Mouse (Mus musculus) gastrocnemius, adult 2 months (tissue): Measurements from ENCODE around the gene Pxk. TPM values are rescaled to one million over a fixed set of nuclear protein-coding genes. Genes with fewer than 3 reads are reported as not detected.

ENCODE experiments used
- DNase-seq: peaks from one replicate; pipeline ENCODE4 v3.0.0; 2022
- H3K27ac ChIP-seq: fragments of 200-600 bp; 2 replicates; pipeline ENCODE4 v1.8.1; 2022; ENCODE audit warnings: mild to moderate bottlenecking
- H3K4me3 ChIP-seq: fragments of 200-600 bp; 2 replicates; pipeline ENCODE4 v1.8.1; 2022; ENCODE audit warnings: mild to moderate bottlenecking, moderate library complexity
- CTCF ChIP-seq: fragments of 200-600 bp; IDR thresholded peaks from 2 replicates; pipeline ENCODE4 v1.8.1; 2022; ENCODE audit warnings: antibody characterized with exemption, mild to moderate bottlenecking, moderate library complexity
- intact Hi-C: fragments of 180-260 bp; cut with DNase I; formaldehyde crosslinking; loops from one replicate; pipeline ENCODE4 v1.15.1; 2025
- total RNA-seq, 2 experiments: library from RNA; stranded (reverse); gene quantifications; 2 replicates each; pipeline ENCODE4 v1.2.3; 2021

The Pxk gene
- total RNA-seq, 2 experiments from 2014 or later, result 12.4 to 12.7 TPM

GRCm38 (mm10) chr14:8134234-8134633 is 36.2 kb downstream of the Pxk start:
- TF ChIP-seq CTCF, result no peak
- Histone ChIP-seq H3K27ac (no peak overlapping the region), H3K4me3 (no peak overlapping the region)
- DNase-seq, result no peak
- intact Hi-C loops, result no loop called here

- peak overlapping the region; percentile 6; the same call in 1 of the 2 replicates for H3K27ac ChIP-seq
- no peak for DNase-seq
- H3K4me3 ChIP-seq, result no peak overlapping the region
- intact Hi-C loops, result no loop called here
- TF ChIP-seq CTCF, result no peak
Observed at GRCm38 (mm10) chr14:8135130-8135529, 37.1 kb downstream of the Pxk start.

GRCm38 (mm10) chr14:8139724-8140710 is 42.0 kb downstream of the Pxk start:
- DNase-seq, result no peak
- TF ChIP-seq CTCF, result no peak
- intact Hi-C loops, result no loop called here
- no peak overlapping the region for H3K27ac ChIP-seq
- no peak overlapping the region for H3K4me3 ChIP-seq

GRCm38 (mm10) chr14:8141131-8141530 is 43.1 kb downstream of the Pxk start:
- no peak for DNase-seq
- no peak overlapping the region for H3K27ac ChIP-seq
- no peak for TF ChIP-seq CTCF
- no peak overlapping the region for H3K4me3 ChIP-seq
- intact Hi-C loops, result no loop called here

- intact Hi-C loops, result no loop called here
- DNase-seq, result no peak
- Histone ChIP-seq H3K4me3 (no peak overlapping the region), H3K27ac (no peak overlapping the region)
- TF ChIP-seq CTCF, result no peak
Observed at GRCm38 (mm10) chr14:8145594-8146558, 47.9 kb downstream of the Pxk start.

- DNase-seq, result no peak
- no peak overlapping the region for H3K27ac ChIP-seq
- no peak for TF ChIP-seq CTCF
- no peak overlapping the region for H3K4me3 ChIP-seq
- intact Hi-C loops, result no loop called here
Observed at GRCm38 (mm10) chr14:8146611-8147223, 48.7 kb downstream of the Pxk start.

GRCm38 (mm10) chr14:8148842-8149241 is 50.8 kb downstream of the Pxk start:
- Histone ChIP-seq H3K27ac (no peak overlapping the region), H3K4me3 (no peak overlapping the region)
- TF ChIP-seq CTCF, result no peak
- intact Hi-C loops, result no loop called here
- no peak for DNase-seq

GRCm38 (mm10) chr14:8151757-8152156 is 53.7 kb downstream of the Pxk start:
- no peak for DNase-seq
- Histone ChIP-seq H3K27ac (no peak overlapping the region), H3K4me3 (no peak overlapping the region)
- intact Hi-C loops, result no loop called here
- TF ChIP-seq CTCF, result no peak

GRCm38 (mm10) chr14:8154072-8154471 is 56.1 kb downstream of the Pxk start:
- intact Hi-C loops, result no loop called here
- H3K4me3 ChIP-seq, result no peak overlapping the region
- no peak overlapping the region for H3K27ac ChIP-seq
- DNase-seq, result no peak
- no peak for TF ChIP-seq CTCF

- TF ChIP-seq CTCF, result peak; percentile 40
- H3K4me3 ChIP-seq, result no peak overlapping the region
- no peak overlapping the region for H3K27ac ChIP-seq
- no peak for DNase-seq
- intact Hi-C loops, result no loop called here
Observed at GRCm38 (mm10) chr14:8156947-8157346, 58.9 kb downstream of the Pxk start.

- no peak for TF ChIP-seq CTCF
- Histone ChIP-seq H3K4me3 (no peak overlapping the region), H3K27ac (no peak overlapping the region)
- intact Hi-C loops, result no loop called here
- DNase-seq, result no peak
Observed at GRCm38 (mm10) chr14:8158721-8159120, 60.7 kb downstream of the Pxk start.

GRCm38 (mm10) chr14:8159141-8159540 is 61.1 kb downstream of the Pxk start:
- no peak overlapping the region for H3K4me3 ChIP-seq
- TF ChIP-seq CTCF, result no peak
- DNase-seq, result no peak
- no peak overlapping the region for H3K27ac ChIP-seq
- intact Hi-C loops, result no loop called here
